Mouse (Mus musculus) testis, adult 2 months (tissue): ENCODE measurements around the gene Acsl6.

Experiments used
- CTCF ChIP-seq: fragments of 200-500 bp; IDR thresholded peaks from 2 replicates; pipeline ENCODE4 v1.5.1; 2012; ENCODE audit warnings: low read depth, mild to moderate bottlenecking, inconsistent platforms, low read length, moderate library complexity; ENCODE audit not compliant: control insufficient read depth, insufficient read depth, insufficient replicate concordance
- POLR2A ChIP-seq: fragments of 200-500 bp; IDR thresholded peaks from 2 replicates; pipeline ENCODE4 v1.6.1; 2012; ENCODE audit warnings: low read depth, mild to moderate bottlenecking, inconsistent platforms, low read length, moderate library complexity; ENCODE audit not compliant: control insufficient read depth

DNA sequence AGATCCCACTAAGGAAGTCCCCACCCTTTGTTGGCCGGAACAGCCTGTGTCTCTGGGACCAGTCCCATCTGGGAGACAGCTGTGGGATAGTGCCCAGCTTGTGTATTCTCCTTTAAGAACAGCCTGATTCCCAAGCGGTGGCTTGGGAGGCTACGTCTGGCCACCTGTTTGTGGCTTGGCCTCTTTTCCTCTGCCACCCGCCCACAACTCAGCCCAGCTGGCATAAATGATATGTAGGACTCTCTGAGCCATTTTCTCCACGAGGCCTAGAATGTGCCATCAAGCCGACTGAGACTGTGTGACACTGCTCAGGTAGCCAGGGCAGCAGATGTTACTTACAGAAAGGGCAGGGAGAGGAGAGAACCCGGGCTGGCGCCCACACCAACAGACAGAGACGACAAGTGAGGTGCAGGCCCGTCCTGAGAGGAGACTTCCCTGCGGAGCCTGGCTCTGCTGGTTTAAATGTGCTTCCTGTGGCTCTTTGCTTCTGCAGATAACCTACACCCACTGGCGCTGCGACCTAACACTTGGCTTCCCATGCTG, 32.6 kb downstream of the Acsl6 start:
- TF ChIP-seq CTCF: no peak
- TF ChIP-seq POLR2A: no peak
